Mouse (Mus musculus) right cerebral cortex, adult 18-20 months (tissue): Measurements from ENCODE around the gene Fsip1.

Experiments
- DNase-seq: peaks from one replicate; pipeline ENCODE4 v3.0.0; 2022; ENCODE audit warnings: mixed read lengths

The Fsip1 gene

DNA sequence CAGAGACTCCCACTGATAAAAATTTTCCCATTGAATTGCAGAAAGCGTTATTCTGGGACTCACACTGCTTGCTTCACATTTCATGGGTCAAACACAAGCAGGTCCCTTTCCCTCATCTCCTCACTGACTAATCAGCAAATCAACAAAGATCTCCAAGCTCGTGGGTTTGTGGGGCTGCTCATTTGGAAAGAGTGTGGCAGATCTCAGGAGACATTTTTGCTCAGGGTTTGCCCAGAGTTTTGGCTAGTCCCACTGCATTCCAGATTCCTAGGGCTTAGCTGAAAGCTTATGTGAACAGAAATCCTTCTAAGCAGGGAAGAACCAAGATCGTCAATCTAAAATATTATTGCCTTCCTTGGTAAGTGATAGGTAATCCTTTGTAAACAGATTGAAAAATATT, 172.1 kb downstream of the Fsip1 start:
- DNase-seq = no peak

DNA sequence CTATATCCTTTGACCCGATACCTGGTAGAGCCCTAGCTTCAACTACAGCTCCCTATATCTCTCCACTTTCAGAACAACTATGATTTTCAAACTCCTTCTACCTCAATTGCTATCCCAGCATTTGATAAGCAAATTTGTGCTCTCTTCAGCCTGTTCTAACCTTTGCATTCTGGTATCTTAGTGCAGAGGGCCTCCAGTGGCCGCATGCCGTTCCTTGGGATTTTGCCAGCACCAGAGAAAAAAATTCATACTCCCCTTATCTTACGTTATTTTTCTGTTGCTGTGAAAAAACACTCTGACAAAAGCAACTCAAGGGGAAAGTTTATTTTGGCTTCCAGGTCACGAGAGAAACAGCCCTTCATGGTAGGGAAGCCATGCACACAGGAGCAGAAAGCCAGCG, 173.1 kb downstream of the Fsip1 start:
- DNase-seq = no peak

GRCm38 (mm10) chr2:118081581-118081980, 175.2 kb downstream of the Fsip1 start:
- DNase-seq = no peak
